ENCODE assay signal across 8 mouse cellular contexts in the genomic region with DNA sequence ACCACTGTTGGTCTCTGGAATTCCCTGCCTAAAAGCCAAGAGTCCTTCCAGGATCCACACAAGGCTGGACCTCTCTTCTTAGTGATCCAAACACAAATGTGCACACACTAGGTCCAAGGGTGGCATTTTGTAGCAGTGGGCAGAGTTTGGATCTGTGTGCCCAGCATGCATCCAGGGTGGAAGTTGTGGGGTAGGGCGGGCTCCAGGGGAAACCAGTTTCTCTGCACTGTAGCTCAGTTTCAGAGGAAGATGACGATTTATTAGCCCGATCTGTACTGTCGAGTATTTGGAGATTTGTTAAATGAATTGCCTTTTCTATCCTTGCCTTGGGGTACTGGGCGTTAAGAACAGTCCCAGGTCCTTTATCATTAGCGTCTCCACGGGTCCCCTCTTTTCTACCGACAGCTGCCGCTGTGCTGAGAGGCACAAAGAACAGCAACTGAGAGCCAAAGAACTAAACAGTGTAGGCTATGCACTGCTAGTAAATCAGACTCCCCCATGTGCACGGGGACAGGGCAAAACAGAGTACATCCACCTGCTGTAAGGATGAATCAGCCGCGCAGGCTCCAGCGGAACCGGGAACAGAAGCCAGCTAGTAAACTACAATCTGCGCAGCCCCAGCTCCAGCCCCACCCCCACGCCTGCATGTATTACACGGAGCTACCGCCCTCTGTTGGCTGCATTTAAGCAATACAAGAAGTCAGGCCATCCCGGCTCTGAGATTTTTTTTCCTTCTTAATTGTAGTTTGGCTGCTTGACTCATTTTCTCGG. TPM values are rescaled to one million over a fixed set of nuclear protein-coding genes. Genes with fewer than 3 reads are reported as not detected.
DNase-seq lines count a peak whose midpoint lies in the region; ATAC-seq lines count a peak whose summit lies in the region.

No protein-coding gene starts in this region.

- no peaks in the 10 kb centered on the region for H3K9me3 ChIP-seq in heart, embryonic 14.5 days (ENCODE audit: control insufficient read depth, low read length)
- no peaks in the 10 kb centered on the region for H3K9me3 ChIP-seq in liver, embryonic 12.5 days (replicated peaks)
- no peaks in the 10 kb centered on the region for H3K9me3 ChIP-seq in stomach, embryonic 16.5 days (replicated peaks; ENCODE audit: control insufficient read depth, low read length)

- H3K9ac ChIP-seq in heart, embryonic 14.5 days (ENCODE audit: low read length), result 0 out of 2 replicates have a peak overlapping the region, but pooled peaks have one; percentile 49
- H3K9ac ChIP-seq in liver, embryonic 12.5 days, result no peak overlapping the region
- H3K9ac ChIP-seq in stomach, embryonic 16.5 days (ENCODE audit: low read length), result no peak overlapping the region

- H3K4me2 ChIP-seq in heart, embryonic 14.5 days (ENCODE audit: low read length), result peak overlapping the region; percentile 65
- H3K4me2 ChIP-seq in liver, embryonic 12.5 days, result peak overlapping the region; percentile 49
- H3K4me2 ChIP-seq in stomach, embryonic 16.5 days (ENCODE audit: low read depth, low read length), result peak overlapping the region; percentile 54

- no peaks in the 10 kb centered on the region for H3K36me3 ChIP-seq in heart, embryonic 14.5 days (ENCODE audit: control insufficient read depth, insufficient read depth, low read length)
- no peaks in the 10 kb centered on the region for H3K36me3 ChIP-seq in liver, embryonic 12.5 days
- H3K36me3 ChIP-seq in stomach, embryonic 16.5 days (ENCODE audit: control insufficient read depth, insufficient read depth, low read length), result no peaks in the 10 kb centered on the region

- no peak overlapping the region for H3K27ac ChIP-seq in heart, embryonic 14.5 days (replicated peaks in 1 of 2; ENCODE audit: control insufficient read depth in 1 of 2, insufficient read depth in 1 of 2, low read depth in 2 of 2, low read length in 2 of 2)
- no peak overlapping the region for H3K27ac ChIP-seq in liver, embryonic 12.5 days
- H3K27ac ChIP-seq in stomach, embryonic 16.5 days (ENCODE audit: low read length), result no peak overlapping the region

- H3K4me1 ChIP-seq in heart, embryonic 14.5 days (ENCODE audit: control insufficient read depth in 2 of 2, insufficient read depth in 2 of 2, low read length in 2 of 2), result peaks cover 0 to 4% of the 10 kb centered on the region in 2 experiments; a peak in 1 of 4 replicates
- no peaks in the 10 kb centered on the region for H3K4me1 ChIP-seq in liver, embryonic 12.5 days
- 0 out of 2 replicates have a peak, but pooled peaks cover 5% of the 10 kb centered on the region for H3K4me1 ChIP-seq in stomach, embryonic 16.5 days (ENCODE audit: control insufficient read depth, insufficient read depth, low read length)

- H3K27me3 ChIP-seq in heart, embryonic 14.5 days (ENCODE audit: control insufficient read depth, insufficient read depth, low read length), result peaks cover 8% of the 10 kb centered on the region; the same call in 1 of the 2 replicates
- H3K27me3 ChIP-seq in liver, embryonic 12.5 days (replicated peaks), result peaks cover 19% of the 10 kb centered on the region
- H3K27me3 ChIP-seq in stomach, embryonic 16.5 days (ENCODE audit: control insufficient read depth, insufficient read depth, low read length), result no peaks in the 10 kb centered on the region

- DNase-seq in CD4-positive, CD25-positive, alpha-beta regulatory T cell, adult 2 months (ENCODE audit: low read depth, low spot score), result peak; percentile 76
- DNase-seq in brain, embryonic 18.5 days (ENCODE audit: low read depth, low spot score), result peak; percentile 73
- DNase-seq in fibroblast of lung, adult 2 months (ENCODE audit: low read depth), result peak; percentile 63
- DNase-seq in kidney, postnatal 14 days, result peak; percentile 91
- DNase-seq in natural killer cell, adult 2 months (ENCODE audit: low spot score in 2 of 2), result peak; percentile 59 to 77

- WGBS in heart, embryonic 14.5 days, result 8% methylated on average over 20 of the region's 20 CpGs
- 12% methylated on average over 20 of the region's 20 CpGs for whole genome bisulfite sequencing in liver, embryonic 12.5 days (ENCODE audit: insufficient replicate concordance)
- WGBS in stomach, embryonic 16.5 days, result 9% methylated on average over 20 of the region's 20 CpGs

- ATAC-seq in heart, embryonic 14.5 days (ENCODE audit: insufficient number of reproducible peaks, insufficient read depth, low FRiP score, low read depth), result 0 out of 2 replicates have a peak, but pooled peaks have one; percentile 29
- ATAC-seq in liver, embryonic 12.5 days, result no peak
- ATAC-seq in stomach, embryonic 16.5 days (ENCODE audit: insufficient read depth, low FRiP score), result peak; percentile 91

- peak overlapping the region; percentile 32 to 42 for H3K4me3 ChIP-seq in heart, embryonic 14.5 days (ENCODE audit: control insufficient read depth in 1 of 2, insufficient read depth in 1 of 2, low read depth in 1 of 2, low read length in 2 of 2)
- H3K4me3 ChIP-seq in liver, embryonic 12.5 days, result 0 out of 2 replicates have a peak overlapping the region, but pooled peaks have one; percentile 12
- peak overlapping the region; percentile 26 for H3K4me3 ChIP-seq in stomach, embryonic 16.5 days (replicated peaks; ENCODE audit: low read length)

RNA-seq across cellular contexts. Expression of gene Mapre3, which starts 39.7 kb away (rescaled TPM):
- polyA plus RNA-seq in heart, embryonic 14.5 days (2014; fragmentation: Nextera tagmentation; extraction: Ambion mirVana), result 14.4 and 18.4 TPM in 2 replicates
- 3.0 and 3.4 TPM in 2 replicates for polyA plus RNA-seq in liver, embryonic 12.5 days (2016; fragmentation: Nextera tagmentation; extraction: Ambion mirVana)
- polyA plus RNA-seq in stomach, embryonic 16.5 days (2015; fragmentation: Nextera tagmentation; extraction: Ambion mirVana), result 15.1 and 20.0 TPM in 2 replicates
